Mouse (Mus musculus): ENCODE data around the gene Trpc5os.

The Trpc5os gene

GRCm38 (mm10) chrX:144456281-144456680 lies at the start of gene Trpc5os:
TSS of gene Trpc5os (plus strand) at chrX:144456581.
- no peak for DNase-seq (ENCODE audit: low spot score in 2 of 2)

GRCm38 (mm10) chrX:144408036-144408435 lies 48.3 kb upstream of the Trpc5os start:
- DNase-seq (ENCODE audit: low spot score in 2 of 2), result no peak

GRCm38 (mm10) chrX:144420259-144420658 lies 36.1 kb upstream of the Trpc5os start:
- no peak for DNase-seq (ENCODE audit: low spot score in 2 of 2)

- DNase-seq (ENCODE audit: low spot score in 2 of 2), result no peak
These were observed 35.3 kb upstream of the Trpc5os start for GRCm38 (mm10) chrX:144421091-144421490.

GRCm38 (mm10) chrX:144423848-144424247 lies 32.5 kb upstream of the Trpc5os start:
- DNase-seq (ENCODE audit: low spot score in 2 of 2), result no peak

GRCm38 (mm10) chrX:144464416-144464815 lies 8.0 kb downstream of the Trpc5os start:
- no peak for DNase-seq (ENCODE audit: low spot score in 2 of 2)

- DNase-seq (ENCODE audit: low spot score in 2 of 2), result no peak
These were observed 35.0 kb downstream of the Trpc5os start for GRCm38 (mm10) chrX:144491394-144491793.

GRCm38 (mm10) chrX:144523239-144523638 lies 66.9 kb downstream of the Trpc5os start:
- DNase-seq (ENCODE audit: low spot score in 2 of 2), result no peak

- DNase-seq (ENCODE audit: low spot score in 2 of 2), result peak; percentile 69 to 71
These were observed 69.7 kb downstream of the Trpc5os start for GRCm38 (mm10) chrX:144526042-144526441.

Data from spleen, postnatal 36 days (tissue).